Mouse (Mus musculus) liver, embryonic 16.5 days (tissue): ENCODE data around the gene Arsk. TPM values are rescaled to one million over a fixed set of nuclear protein-coding genes. Genes with fewer than 3 reads are reported as not detected.

Experiments
- ATAC-seq: fragments of 200-750 bp; cut with Nextera tagmentation; 2 replicates; pipeline ENCODE4 v1.8.0; 2017; ENCODE audit warnings: low read depth, mild to moderate bottlenecking, moderate number of reproducible peaks, moderate library complexity
- H3K27ac ChIP-seq: fragments of 300-500 bp; sonication (generic); 2 replicates; pipeline ENCODE4 v1.5.1; 2014; ENCODE audit warnings: mild to moderate bottlenecking, low read length
- H3K27me3 ChIP-seq: fragments of 300-500 bp; sonication (generic); 2 replicates; pipeline ENCODE4 v1.6.1; 2014; ENCODE audit warnings: low read depth, low read length, mixed read lengths; ENCODE audit not compliant: control insufficient read depth, insufficient read depth
- H3K36me3 ChIP-seq: fragments of 300-500 bp; sonication (generic); 2 replicates; pipeline ENCODE4 v1.6.1; 2014; ENCODE audit warnings: mild to moderate bottlenecking; ENCODE audit not compliant: control insufficient read depth, insufficient read depth
- H3K4me1 ChIP-seq: fragments of 300-500 bp; sonication (generic); 2 replicates; pipeline ENCODE4 v1.6.1; 2014; ENCODE audit warnings: low read depth, low read length, mixed read lengths; ENCODE audit not compliant: control insufficient read depth
- H3K4me2 ChIP-seq: fragments of 300-500 bp; sonication (generic); 2 replicates; pipeline ENCODE4 v1.6.1; 2014; ENCODE audit warnings: low read depth, low read length, mixed read lengths
- H3K4me3 ChIP-seq: fragments of 300-500 bp; sonication (generic); 2 replicates; pipeline ENCODE4 v1.5.1; 2014; ENCODE audit warnings: low read depth, mild to moderate bottlenecking, low read length
- H3K9ac ChIP-seq: fragments of 300-500 bp; sonication (generic); 2 replicates; pipeline ENCODE4 v1.6.1; 2014; ENCODE audit warnings: low read depth, low read length
- H3K9me3 ChIP-seq: fragments of 300-500 bp; sonication (generic); replicated peaks from 2 replicates; pipeline ENCODE4 v1.6.1; 2016; ENCODE audit warnings: low read length; ENCODE audit not compliant: control insufficient read depth
- WGBS: fragments of 180-500 bp; shearing (Covaris S2); extraction: QIAGEN DNeasy Blood & Tissue Kit; methylation state at CpG from one replicate; pipeline ENCODE4 v1.1.7; 2014; ENCODE audit not compliant: insufficient replicate concordance; 5-methylcytosine and 5-hydroxymethylcytosine counted together
- polyA plus RNA-seq: library from polyadenylated mRNA; unstranded; fragments of >200 nt; fragmentation: Nextera tagmentation; extraction: Ambion mirVana; gene quantifications from 2 replicates; pipeline ENCODE4 v1.2.1, GENCODE M21; 2015

Arsk gene
- polyA plus RNA-seq, 1 experiment from 2014 or later = 2.5 TPM

GRCm38 (mm10) chr13:76014511-76014910 lies 83.9 kb downstream of the Arsk start:
- H3K27me3 ChIP-seq = no peaks in the 10 kb centered on the region
- H3K4me2 ChIP-seq = peak overlapping the region; percentile 44
- no peak overlapping the region for H3K27ac ChIP-seq
- 15% methylated on average over 2 of the region's 2 CpGs for WGBS
- peaks cover 16% of the 10 kb centered on the region for H3K4me1 ChIP-seq
- H3K9me3 ChIP-seq = no peaks in the 10 kb centered on the region
- no peak for ATAC-seq
- H3K9ac ChIP-seq = no peak overlapping the region
- H3K4me3 ChIP-seq = no peak overlapping the region
- no peaks in the 10 kb centered on the region; the same call in 1 of the 2 replicates for H3K36me3 ChIP-seq

Other genes starting within 250 kb of the Arsk start
- 3.6 and 4.0 TPM in 2 replicates for gene Rhobtb3, start 154.7 kb downstream of the Arsk start, polyA plus RNA-seq
- 0.47 and 0.49 TPM in 2 replicates for gene Spata9, start 131.5 kb downstream of the Arsk start, polyA plus RNA-seq
- gene Rfesd, start 79.9 kb downstream of the Arsk start, polyA plus RNA-seq = 120 and 140 TPM in 2 replicates
- 1.8 TPM in 2 replicates for gene Gpr150, start 41.7 kb downstream of the Arsk start, polyA plus RNA-seq
- gene Ttc37, start 74 bp upstream of the Arsk start, polyA plus RNA-seq = 4.3 and 5.1 TPM in 2 replicates
- gene Fam81b, start 206.4 kb upstream of the Arsk start, polyA plus RNA-seq = not detected in 2 replicates